Comparison of ENCODE assay signal across 17 mouse cellular contexts in the genomic region with DNA sequence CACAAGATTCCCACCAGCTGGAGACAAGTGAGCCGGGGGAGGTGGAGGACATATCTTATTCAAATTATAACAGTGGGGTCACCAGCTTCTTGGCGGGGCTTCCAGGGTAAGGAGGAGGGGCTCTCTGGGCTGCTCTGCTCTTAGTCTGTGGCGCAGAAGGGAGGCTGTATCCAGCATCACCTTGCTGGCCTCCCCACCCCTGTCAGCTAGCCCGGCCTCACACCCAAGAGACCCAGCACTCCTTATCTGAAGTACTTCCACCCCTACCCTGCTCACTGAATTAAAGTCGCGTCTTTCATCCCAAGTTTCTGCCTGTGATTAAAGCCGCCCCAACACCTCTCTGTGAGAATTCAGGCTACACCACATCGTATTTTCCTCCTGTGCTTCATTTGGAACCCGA.
A peak's percentile ranks its signal among the peaks of the same experiment; 100 is the strongest.
DNase-seq lines count a peak whose midpoint lies in the region; ATAC-seq and TF ChIP-seq lines count a peak whose summit lies in the region.
"Had no signal": no experiment of that assay in that cellular context is flagged by ENCODE, and none has a peak within 500 bp of the region (broad histone marks: within the 10 kb centered on the region; RNA-seq: fewer than 3 reads in every experiment).

No protein-coding gene starts in this region.

- H3K4me3 ChIP-seq in heart, embryonic 10.5 days, result peak overlapping the region; percentile 35
- no peak overlapping the region for H3K4me3 ChIP-seq in kidney, postnatal 0 days (replicated peaks; ENCODE audit: low read depth, low read length)
- H3K4me3 ChIP-seq in hindbrain, embryonic 13.5 days, result peak overlapping the region; percentile 2; the same call in 1 of the 2 replicates
- H3K4me3 ChIP-seq in midbrain, embryonic 14.5 days (replicated peaks; ENCODE audit: low read depth, low read length), result no peak overlapping the region
- H3K4me3 ChIP-seq: erythroblast, embryonic 14.5 days; stomach, embryonic 15.5 days had no signal

- H3K36me3 ChIP-seq in heart, embryonic 10.5 days, result no peaks in the 10 kb centered on the region
- H3K36me3 ChIP-seq in kidney, postnatal 0 days (ENCODE audit: insufficient read depth, low read length), result no peaks in the 10 kb centered on the region
- H3K36me3 ChIP-seq in hindbrain, embryonic 13.5 days, result no peaks in the 10 kb centered on the region
- no peaks in the 10 kb centered on the region for H3K36me3 ChIP-seq in midbrain, embryonic 14.5 days (ENCODE audit: control insufficient read depth, insufficient read depth, low read length)
- H3K36me3 ChIP-seq: G1E; stomach, embryonic 15.5 days had no signal

- WGBS in heart, embryonic 10.5 days, result 15% methylated on average over 9 of the region's 9 CpGs
- WGBS in kidney, postnatal 0 days, result 32% methylated on average over 9 of the region's 9 CpGs
- 36% methylated on average over 9 of the region's 9 CpGs for WGBS in hindbrain, embryonic 13.5 days
- 28% methylated on average over 9 of the region's 9 CpGs for WGBS in midbrain, embryonic 14.5 days

- H3K9me3 ChIP-seq in heart, embryonic 10.5 days, result no peaks in the 10 kb centered on the region; the same call in 1 of the 2 replicates
- H3K9me3 ChIP-seq in kidney, postnatal 0 days (replicated peaks; ENCODE audit: low read length), result no peaks in the 10 kb centered on the region
- no peaks in the 10 kb centered on the region for H3K9me3 ChIP-seq in hindbrain, embryonic 13.5 days
- 0 out of 2 replicates have a peak, but pooled peaks cover 6% of the 10 kb centered on the region for H3K9me3 ChIP-seq in midbrain, embryonic 14.5 days (ENCODE audit: control insufficient read depth, low read length)
- H3K9me3 ChIP-seq: stomach, embryonic 15.5 days had no signal

- peaks cover 10% of the 10 kb centered on the region; the same call in 1 of the 2 replicates for H3K4me1 ChIP-seq in heart, embryonic 10.5 days
- H3K4me1 ChIP-seq in kidney, postnatal 0 days (replicated peaks; ENCODE audit: insufficient read depth, low read length), result no peaks in the 10 kb centered on the region
- H3K4me1 ChIP-seq in hindbrain, embryonic 13.5 days (replicated peaks), result peaks cover 32% of the 10 kb centered on the region
- H3K4me1 ChIP-seq in midbrain, embryonic 14.5 days (ENCODE audit: control insufficient read depth, insufficient read depth, low read length), result 0 out of 2 replicates have a peak, but pooled peaks cover 9% of the 10 kb centered on the region

- no peak overlapping the region for H3K27ac ChIP-seq in heart, embryonic 10.5 days
- no peak overlapping the region for H3K27ac ChIP-seq in kidney, postnatal 0 days
- no peak overlapping the region for H3K27ac ChIP-seq in hindbrain, embryonic 13.5 days
- no peak overlapping the region for H3K27ac ChIP-seq in midbrain, embryonic 14.5 days (replicated peaks; ENCODE audit: low read depth, low read length)
- H3K27ac ChIP-seq: macrophage; stomach, embryonic 15.5 days had no signal

- H3K4me2 ChIP-seq in kidney, postnatal 0 days (ENCODE audit: low read length), result peak overlapping the region; percentile 41
- H3K4me2 ChIP-seq in hindbrain, embryonic 13.5 days, result peak overlapping the region; percentile 41
- H3K4me2 ChIP-seq in midbrain, embryonic 14.5 days (ENCODE audit: low read length), result peak overlapping the region; percentile 37
- H3K4me2 ChIP-seq: liver, embryonic 11.5 days; stomach, embryonic 15.5 days had no signal

- H3K9ac ChIP-seq in kidney, postnatal 0 days (ENCODE audit: low read depth, low read length), result 0 out of 2 replicates have a peak overlapping the region, but pooled peaks have one; percentile 18
- H3K9ac ChIP-seq in hindbrain, embryonic 13.5 days, result no peak overlapping the region
- H3K9ac ChIP-seq in midbrain, embryonic 14.5 days (replicated peaks; ENCODE audit: low read length), result no peak overlapping the region
- H3K9ac ChIP-seq: stomach, embryonic 15.5 days had no signal

- H3K27me3 ChIP-seq in heart, embryonic 10.5 days (ENCODE audit: insufficient read depth, poor library complexity, severe bottlenecking), result peaks cover 42% of the 10 kb centered on the region
- H3K27me3 ChIP-seq in kidney, postnatal 0 days (ENCODE audit: insufficient read depth, low read length), result no peaks in the 10 kb centered on the region
- H3K27me3 ChIP-seq in hindbrain, embryonic 13.5 days, result peaks cover 17% of the 10 kb centered on the region; the same call in 1 of the 2 replicates
- no peaks in the 10 kb centered on the region for H3K27me3 ChIP-seq in midbrain, embryonic 14.5 days (ENCODE audit: control insufficient read depth, insufficient read depth, low read length)

- no peak for DNase-seq in heart, embryonic 10.5 days (ENCODE audit: low spot score)
- no peak for DNase-seq in heart, postnatal 36 days
- no peak for DNase-seq in kidney, postnatal 0 days (ENCODE audit: low spot score)
- no peak for DNase-seq in kidney, adult 18-20 months
- no peak for DNase-seq in midbrain, embryonic 14.5 days
- no peak for DNase-seq in left cerebral cortex, adult 9 months (ENCODE audit: low spot score in 2 of 2)
- DNase-seq in Muller cell, postnatal 12 days (ENCODE audit: inconsistent ontology term), result no peak
- DNase-seq: cerebellum, adult 11 months; gastrocnemius, postnatal 10 days; thymus, postnatal 25 days had no signal

- no peak for ATAC-seq in kidney, postnatal 0 days (replicated peaks; ENCODE audit: low FRiP score, low read depth)
- ATAC-seq in hindbrain, embryonic 13.5 days (ENCODE audit: low FRiP score), result no peak
- ATAC-seq in midbrain, embryonic 14.5 days (ENCODE audit: low FRiP score, low TSS enrichment), result no peak
- ATAC-seq: inflammation-experienced regulatory T-cells, adult 6 months had no signal

- intact Hi-C loops in heart, postnatal 36 days (cut with DNase I), result no loop called here

- TF ChIP-seq CTCF in kidney, postnatal 0 days (IDR thresholded peaks at IDR 0.05; ENCODE audit: low read depth), result no peak

Comparison
In these comparisons a context has a peak if more than half of its experiments do, and no peak if none do; other contexts are left out.
1. H3K4me3 ChIP-seq: peak in heart, embryonic 10.5 days (single experiment) and hindbrain, embryonic 13.5 days (single experiment); none in kidney, postnatal 0 days (single experiment) and midbrain, embryonic 14.5 days (single experiment).
2. Peak in every context shown above with its lines, with median percentiles within 50 percentile points of each other: H3K4me2 ChIP-seq.